Mouse (Mus musculus): Measurements from ENCODE around the gene Rexo5.

GRCm38 (mm10) chr7:119835996-119836777 lies 42.4 kb downstream of the Rexo5 start:
- TF ChIP-seq CTCF (IDR thresholded peaks at IDR 0.05; ENCODE audit: control insufficient read depth, insufficient read depth, insufficient read length), result no peak
- TF ChIP-seq MAX (IDR thresholded peaks at IDR 0.05), result no peak
- no peak for TF ChIP-seq USF1 (IDR thresholded peaks at IDR 0.05; ENCODE audit: low read depth)
- TF ChIP-seq MYOD1 (IDR thresholded peaks at IDR 0.05; ENCODE audit: control insufficient read depth, insufficient read length, low read depth), result no peak

Measured in C2C12 (cell line).